Mouse (Mus musculus): ENCODE results near the gene Dnajb6.

Dnajb6 gene

GRCm38 (mm10) chr5:29853035-29853434 lies 117.5 kb downstream of the Dnajb6 start:
- DNase-seq, result no peak

GRCm38 (mm10) chr5:29854376-29854775 lies 118.9 kb downstream of the Dnajb6 start:
- DNase-seq, result no peak

- no peak for DNase-seq
These were observed 119.5 kb downstream of the Dnajb6 start for GRCm38 (mm10) chr5:29854971-29855370.

- DNase-seq, result no peak
These were observed 126.0 kb downstream of the Dnajb6 start for GRCm38 (mm10) chr5:29861522-29861921.

GRCm38 (mm10) chr5:29862388-29862787 lies 126.9 kb downstream of the Dnajb6 start:
- no peak for DNase-seq

GRCm38 (mm10) chr5:29864291-29864737 lies 128.8 kb downstream of the Dnajb6 start:
- DNase-seq, result no peak

GRCm38 (mm10) chr5:29864994-29865393 lies 129.5 kb downstream of the Dnajb6 start:
- DNase-seq, result no peak
